Mouse (Mus musculus): ENCODE measurements around the gene 4930449I24Rik. TPM values are rescaled to one million over a fixed set of nuclear protein-coding genes. Genes with fewer than 3 reads are reported as not detected.
"Not testable (repeated sequence)": the region's sequence is repeated elsewhere in the genome, so short reads cannot be mapped to it uniquely, and the experiment has no call there.

Gene 4930449I24Rik
- polyA plus RNA-seq, 1 experiment from 2014 or later: not detected

DNA sequence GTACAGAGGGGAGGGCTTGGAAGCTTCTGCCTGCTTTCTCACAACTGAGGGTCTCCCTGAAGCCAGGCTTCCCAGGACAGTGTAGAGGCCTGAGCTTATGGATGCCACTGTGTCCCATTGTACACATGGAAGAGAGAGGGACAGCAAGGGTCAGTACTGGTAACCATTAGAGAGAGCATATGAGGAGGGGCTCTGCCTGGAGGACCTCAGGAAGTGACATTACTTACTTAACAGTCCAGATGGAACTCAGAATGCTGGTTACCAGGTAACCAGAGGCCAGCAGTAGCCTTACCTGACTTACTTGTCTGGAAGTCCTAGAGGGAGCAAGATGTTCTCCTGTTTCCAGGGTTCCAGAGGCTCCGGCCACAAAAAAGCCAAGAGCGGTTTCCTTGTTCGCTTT lies 23.3 kb downstream of the 4930449I24Rik start, which contains the start of gene Gm3404:
Gene Gm3404 (plus strand): TSS at position 301 of the 400 bp plus-strand sequence.
- 96% methylated on average over 3 of the region's 3 CpGs for WGBS
- not testable (repeated sequence) for H3K27ac ChIP-seq (replicated peaks); H3K4me2 ChIP-seq; H3K9ac ChIP-seq; H3K27me3 ChIP-seq; H3K4me3 ChIP-seq; H3K4me1 ChIP-seq (replicated peaks); ATAC-seq (ENCODE audit: low read depth); H3K9me3 ChIP-seq; H3K36me3 ChIP-seq

GRCm38 (mm10) chr5:146537347-146537746 lies 35.1 kb downstream of the 4930449I24Rik start, which contains the start of gene Gm3409:
TSS of gene Gm3409 (plus strand) at chr5:146537647.
- not testable (repeated sequence) for ATAC-seq (ENCODE audit: low read depth); H3K9ac ChIP-seq; H3K27ac ChIP-seq (replicated peaks); H3K4me2 ChIP-seq; H3K27me3 ChIP-seq; H3K4me3 ChIP-seq; H3K4me1 ChIP-seq (replicated peaks); H3K36me3 ChIP-seq; H3K9me3 ChIP-seq
- WGBS: 93% methylated on average over 2 of the region's 3 CpGs

Other genes starting within 250 kb of the 4930449I24Rik start
- 14.4 and 14.8 TPM in 2 replicates for gene Wasf3, start 117.4 kb upstream of the 4930449I24Rik start, polyA plus RNA-seq (2015; fragmentation: Nextera tagmentation; extraction: Ambion mirVana)
- not detected in 2 replicates for gene Gm6408, start 20.4 kb upstream of the 4930449I24Rik start, polyA plus RNA-seq (2015; fragmentation: Nextera tagmentation; extraction: Ambion mirVana)
- gene Gm6370, start 11.0 kb upstream of the 4930449I24Rik start, polyA plus RNA-seq (2015; fragmentation: Nextera tagmentation; extraction: Ambion mirVana): not detected in 2 replicates
- not detected in 2 replicates for gene Gm3402, start 11.7 kb downstream of the 4930449I24Rik start, polyA plus RNA-seq (2015; fragmentation: Nextera tagmentation; extraction: Ambion mirVana)
- gene Gm3404, start 23.4 kb downstream of the 4930449I24Rik start, polyA plus RNA-seq (2015; fragmentation: Nextera tagmentation; extraction: Ambion mirVana): not detected in 2 replicates
- gene Gm3409, start 35.2 kb downstream of the 4930449I24Rik start, polyA plus RNA-seq (2015; fragmentation: Nextera tagmentation; extraction: Ambion mirVana): not detected in 2 replicates
- gene Gm3415, start 53.7 kb downstream of the 4930449I24Rik start, polyA plus RNA-seq (2015; fragmentation: Nextera tagmentation; extraction: Ambion mirVana): not detected in 2 replicates
- 8.8 and 11.4 TPM in 2 replicates for gene Gpr12, start 82.8 kb downstream of the 4930449I24Rik start, polyA plus RNA-seq (2015; fragmentation: Nextera tagmentation; extraction: Ambion mirVana)

All from neural tube, embryonic 13.5 days (tissue).